Comparison of ENCODE assay signal across 29 mouse cellular contexts in the genomic region with DNA sequence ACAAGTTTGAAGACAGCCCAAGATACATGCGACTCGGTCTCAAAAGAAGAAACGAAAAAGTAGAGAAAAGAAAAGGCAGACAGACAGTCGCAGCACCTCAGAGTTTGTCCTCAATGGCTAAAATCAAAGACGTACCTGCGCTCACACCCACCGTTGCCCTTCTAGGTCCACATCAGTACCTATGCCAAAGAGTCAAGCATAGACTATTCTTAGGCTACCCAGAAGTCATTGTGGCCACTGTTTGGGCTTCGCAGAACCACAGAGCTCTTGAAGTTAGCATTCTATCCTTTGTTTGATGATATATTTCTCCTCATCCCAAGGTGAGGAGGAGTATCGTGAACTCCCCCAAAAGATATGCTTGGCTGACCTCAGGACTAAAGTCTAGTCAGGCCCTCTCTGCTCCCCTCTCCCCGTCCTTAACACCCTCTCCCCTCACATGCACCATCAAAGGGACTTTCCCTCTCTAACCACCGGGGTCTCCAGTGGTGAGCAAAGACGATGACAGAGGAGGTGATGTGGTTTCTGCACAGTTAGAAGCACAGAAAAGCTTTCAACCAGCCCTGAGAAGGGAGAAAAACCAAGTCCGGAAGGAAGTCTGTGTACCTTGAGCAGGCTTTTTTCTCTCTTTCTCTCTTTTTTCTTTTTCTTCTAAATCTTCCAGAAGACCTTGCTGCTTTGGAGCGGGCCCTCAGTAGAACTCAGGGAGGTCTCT.
A peak's percentile ranks its signal among the peaks of the same experiment; 100 is the strongest.
DNase-seq lines count a peak whose midpoint lies in the region; ATAC-seq and TF ChIP-seq lines count a peak whose summit lies in the region.
"Had no signal": no experiment of that assay in that cellular context is flagged by ENCODE, and none has a peak within 500 bp of the region (broad histone marks: within the 10 kb centered on the region; RNA-seq: fewer than 3 reads in every experiment).

No protein-coding gene starts in this region.

- TF ChIP-seq CTCF in cerebellum, adult 2 months (IDR thresholded peaks at IDR 0.05; ENCODE audit: borderline replicate concordance, insufficient read depth, low read depth, low read length) = no peak
- no peak for TF ChIP-seq CTCF in hindbrain, postnatal 0 days (IDR thresholded peaks at IDR 0.05; ENCODE audit: low read depth)

- H3K27me3 ChIP-seq in cerebellum, adult 2 months (ENCODE audit: control insufficient read depth, insufficient read depth, low read length) = no peaks in the 10 kb centered on the region
- H3K27me3 ChIP-seq in hindbrain, postnatal 0 days (ENCODE audit: insufficient read depth, low read length) = no peaks in the 10 kb centered on the region
- H3K27me3 ChIP-seq: embryonic facial prominence, embryonic 13.5 days; hindbrain, embryonic 15.5 days; kidney, embryonic 15.5 days; neural tube, embryonic 12.5 days had no signal

- H3K4me1 ChIP-seq in cerebellum, adult 2 months (ENCODE audit: control insufficient read depth, insufficient read depth, low read length) = peaks cover 3% of the 10 kb centered on the region; the same call in 1 of the 2 replicates
- H3K4me1 ChIP-seq in hindbrain, postnatal 0 days (ENCODE audit: insufficient read depth, low read length) = no peaks in the 10 kb centered on the region
- H3K4me1 ChIP-seq: embryonic facial prominence, embryonic 13.5 days; kidney, embryonic 15.5 days; neural tube, embryonic 12.5 days had no signal

- no peak overlapping the region for H3K4me2 ChIP-seq in hindbrain, postnatal 0 days (ENCODE audit: low read depth, low read length)
- H3K4me2 ChIP-seq: embryonic facial prominence, embryonic 13.5 days; hindbrain, embryonic 15.5 days; kidney, embryonic 15.5 days; midbrain, embryonic 11.5 days; neural tube, embryonic 12.5 days had no signal

- ATAC-seq in megakaryocyte, adult 5-6 weeks (ENCODE audit: poor library complexity, severe bottlenecking) = peak; percentile 36; the same call in 1 of the 2 replicates
- no peak for ATAC-seq in hindbrain, postnatal 0 days
- ATAC-seq: forebrain, embryonic 14.5 days; lung, postnatal 0 days had no signal

- no peak overlapping the region for H3K27ac ChIP-seq in cerebellum, adult 2 months (ENCODE audit: insufficient read depth, low read length)
- H3K27ac ChIP-seq in hindbrain, postnatal 0 days = no peak overlapping the region
- H3K27ac ChIP-seq: embryonic facial prominence, embryonic 13.5 days; gastrocnemius, adult 2 months; heart, embryonic 10.5 days; hindbrain, embryonic 15.5 days; limb, embryonic 10.5 days; macrophage; neural tube, embryonic 12.5 days had no signal

- no peaks in the 10 kb centered on the region for H3K36me3 ChIP-seq in hindbrain, postnatal 0 days (ENCODE audit: insufficient read depth, low read length)
- H3K36me3 ChIP-seq: embryonic facial prominence, embryonic 13.5 days; heart, embryonic 10.5 days; hindbrain, embryonic 15.5 days; kidney, embryonic 15.5 days; limb, embryonic 10.5 days; neural tube, embryonic 12.5 days had no signal

- DNase-seq in T-cell, adult 2 months (ENCODE audit: low spot score) = peak; percentile 65
- DNase-seq in thymus, postnatal 0 days (ENCODE audit: low spot score) = peak; percentile 63
- DNase-seq in cerebellum, adult 2 months = no peak
- no peak for DNase-seq in hindbrain, postnatal 0 days (ENCODE audit: low spot score)
- DNase-seq in spleen, postnatal 4 days (ENCODE audit: low spot score in 2 of 2) = no peak
- no peak for DNase-seq in lung, adult 18-20 months
- DNase-seq: adrenal gland, adult 8-10 months; cerebellum, adult 11-12 months; cerebellum, postnatal 25 days; embryo, embryonic 11 days; gastrocnemius, adult 2 months; heart, postnatal 4 days; kidney, adult 11 months; kidney, postnatal 4 days; layer of hippocampus, adult 9-11 months; right cerebral cortex, postnatal 14 days; spleen, adult 18-20 months had no signal

- H3K4me3 ChIP-seq in cerebellum, adult 2 months (replicated peaks; ENCODE audit: insufficient read depth, low read depth, low read length) = no peak overlapping the region
- no peak overlapping the region for H3K4me3 ChIP-seq in hindbrain, postnatal 0 days (ENCODE audit: low read length)
- H3K4me3 ChIP-seq: embryonic facial prominence, embryonic 13.5 days; erythroblast, embryonic 14.5 days; gastrocnemius, adult 2 months; heart, embryonic 10.5 days; hindbrain, embryonic 15.5 days; kidney, embryonic 15.5 days; limb, embryonic 10.5 days; neural tube, embryonic 12.5 days had no signal

- no peak for TF ChIP-seq POLR2A in cerebellum, adult 2 months (IDR thresholded peaks at IDR 0.05; ENCODE audit: borderline replicate concordance, insufficient read depth, low read length)

- no peak overlapping the region for H3K9ac ChIP-seq in hindbrain, postnatal 0 days (replicated peaks; ENCODE audit: low read length)
- H3K9ac ChIP-seq: embryonic facial prominence, embryonic 13.5 days; hindbrain, embryonic 15.5 days; kidney, embryonic 15.5 days; neural tube, embryonic 12.5 days had no signal

- no peaks in the 10 kb centered on the region for H3K9me3 ChIP-seq in hindbrain, postnatal 0 days (ENCODE audit: low read length)
- H3K9me3 ChIP-seq: embryonic facial prominence, embryonic 13.5 days; heart, embryonic 10.5 days; hindbrain, embryonic 15.5 days; kidney, embryonic 15.5 days; limb, embryonic 10.5 days; neural tube, embryonic 12.5 days had no signal

- WGBS in cerebellum, adult 2 months = 89% methylated on average over 14 of the region's 14 CpGs
- 96% methylated on average over 14 of the region's 14 CpGs for WGBS in hindbrain, postnatal 0 days

Comparison
In these comparisons a context has a peak if more than half of its experiments do, and no peak if none do; other contexts are left out.
1. DNase-seq: peak in T-cell, adult 2 months (single experiment) and thymus, postnatal 0 days (single experiment); none in cerebellum, adult 2 months (0 of 2), hindbrain, postnatal 0 days (single experiment), spleen, postnatal 4 days (0 of 2) and lung, adult 18-20 months (0 of 2).